Mouse (Mus musculus): ENCODE data around the gene Tmx1. TPM values are rescaled to one million over a fixed set of nuclear protein-coding genes. Genes with fewer than 3 reads are reported as not detected.

Gene Tmx1
- polyA plus RNA-seq, 1 experiment from 2014 or later: 93.4 TPM

- ATAC-seq (replicated peaks; ENCODE audit: low FRiP score, low read depth) (peak; percentile 49), DNase-seq (ENCODE audit: low spot score) (peak; percentile 92)
- no peak overlapping the region for H3K4me2 ChIP-seq (ENCODE audit: low read length)
- no peaks in the 10 kb centered on the region for H3K27me3 ChIP-seq (ENCODE audit: insufficient read depth, low read length)
- 57% methylated on average over 10 of the region's 10 CpGs for WGBS
- no peak overlapping the region for H3K9ac ChIP-seq (ENCODE audit: low read depth, low read length)
- no peaks in the 10 kb centered on the region for H3K9me3 ChIP-seq (replicated peaks; ENCODE audit: low read length)
- H3K36me3 ChIP-seq (ENCODE audit: insufficient read depth, low read length): no peaks in the 10 kb centered on the region
- H3K4me1 ChIP-seq (replicated peaks; ENCODE audit: insufficient read depth, low read length): no peaks in the 10 kb centered on the region
- no peak overlapping the region for H3K27ac ChIP-seq
- H3K4me3 ChIP-seq (replicated peaks; ENCODE audit: low read depth, low read length): no peak overlapping the region
- peak; percentile 88 for TF ChIP-seq CTCF (IDR thresholded peaks at IDR 0.05; ENCODE audit: low read depth)
Observed at GRCm38 (mm10) chr12:70494494-70495281, 41.8 kb downstream of the Tmx1 start.

DNA sequence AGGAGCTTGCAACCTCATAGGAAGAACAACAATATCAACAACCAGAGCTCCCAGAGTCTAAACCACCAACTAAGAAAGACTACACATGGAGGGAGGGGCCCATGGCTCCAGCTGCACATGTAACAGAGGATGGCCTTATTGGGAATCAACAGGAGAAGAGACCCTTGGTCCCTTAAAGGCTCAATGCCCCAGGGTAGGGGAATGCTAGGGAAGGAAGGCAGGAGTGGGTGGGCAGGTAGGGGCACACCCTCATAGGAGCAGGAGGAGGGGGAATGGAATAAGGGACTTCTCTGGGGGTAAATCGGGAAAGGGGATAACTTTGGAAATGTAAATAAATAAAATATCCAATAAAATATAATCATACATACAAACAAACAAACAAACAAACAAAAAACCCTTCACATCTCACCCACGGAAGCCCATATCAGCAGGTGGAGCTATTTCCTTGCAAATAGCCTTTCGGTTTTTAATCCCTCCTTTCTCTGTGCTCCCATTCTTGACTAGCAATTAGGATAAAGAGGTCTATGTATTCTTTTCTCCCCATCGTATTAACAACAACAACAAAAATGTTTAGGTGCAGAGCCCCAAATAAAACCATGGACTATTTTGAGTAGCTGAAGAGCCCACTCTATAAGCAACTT, 42.5 kb downstream of the Tmx1 start:
- 57% methylated on average over 4 of the region's 4 CpGs for WGBS
- peak; percentile 25; the same call in 1 of the 2 replicates for ATAC-seq (replicated peaks; ENCODE audit: low FRiP score, low read depth)
- TF ChIP-seq CTCF (IDR thresholded peaks at IDR 0.05; ENCODE audit: low read depth): peak; percentile 73
- no peak overlapping the region for H3K4me2 ChIP-seq (ENCODE audit: low read length)
- no peaks in the 10 kb centered on the region for H3K27me3 ChIP-seq (ENCODE audit: insufficient read depth, low read length)
- no peak overlapping the region for H3K27ac ChIP-seq
- no peaks in the 10 kb centered on the region for H3K36me3 ChIP-seq (ENCODE audit: insufficient read depth, low read length)
- DNase-seq (ENCODE audit: low spot score): peak; percentile 73
- no peaks in the 10 kb centered on the region for H3K9me3 ChIP-seq (replicated peaks; ENCODE audit: low read length)
- H3K4me1 ChIP-seq (replicated peaks; ENCODE audit: insufficient read depth, low read length): no peaks in the 10 kb centered on the region
- no peak overlapping the region for H3K9ac ChIP-seq (ENCODE audit: low read depth, low read length)
- H3K4me3 ChIP-seq (replicated peaks; ENCODE audit: low read depth, low read length): no peak overlapping the region

- H3K4me2 ChIP-seq (ENCODE audit: low read length): no peak overlapping the region
- H3K27ac ChIP-seq: no peak overlapping the region
- no peak for TF ChIP-seq CTCF (IDR thresholded peaks at IDR 0.05; ENCODE audit: low read depth)
- no peaks in the 10 kb centered on the region for H3K9me3 ChIP-seq (replicated peaks; ENCODE audit: low read length)
- no peak overlapping the region for H3K4me3 ChIP-seq (replicated peaks; ENCODE audit: low read depth, low read length)
- no peaks in the 10 kb centered on the region for H3K36me3 ChIP-seq (ENCODE audit: insufficient read depth, low read length)
- WGBS: 87% methylated on average over 3 of the region's 3 CpGs
- no peak overlapping the region for H3K9ac ChIP-seq (ENCODE audit: low read depth, low read length)
- H3K4me1 ChIP-seq (replicated peaks; ENCODE audit: insufficient read depth, low read length): no peaks in the 10 kb centered on the region
- no peaks in the 10 kb centered on the region for H3K27me3 ChIP-seq (ENCODE audit: insufficient read depth, low read length)
- ATAC-seq (replicated peaks; ENCODE audit: low FRiP score, low read depth) (no peak), DNase-seq (ENCODE audit: low spot score) (no peak)
Observed at GRCm38 (mm10) chr12:70498091-70498490, 45.2 kb downstream of the Tmx1 start.

GRCm38 (mm10) chr12:70505971-70506370, 53.1 kb downstream of the Tmx1 start:
- Histone ChIP-seq H3K9me3 (replicated peaks; ENCODE audit: low read length) (no peaks in the 10 kb centered on the region), H3K27me3 (ENCODE audit: insufficient read depth, low read length) (no peaks in the 10 kb centered on the region), H3K9ac (ENCODE audit: low read depth, low read length) (no peak overlapping the region), H3K4me2 (ENCODE audit: low read length) (no peak overlapping the region), H3K4me3 (replicated peaks; ENCODE audit: low read depth, low read length) (no peak overlapping the region), H3K27ac (no peak overlapping the region), H3K4me1 (replicated peaks; ENCODE audit: insufficient read depth, low read length) (no peaks in the 10 kb centered on the region), H3K36me3 (ENCODE audit: insufficient read depth, low read length) (no peaks in the 10 kb centered on the region)
- no peak for ATAC-seq (replicated peaks; ENCODE audit: low FRiP score, low read depth)
- no peak for TF ChIP-seq CTCF (IDR thresholded peaks at IDR 0.05; ENCODE audit: low read depth)
- no peak for DNase-seq (ENCODE audit: low spot score)
- WGBS: 77% methylated on average over 5 of the region's 5 CpGs

GRCm38 (mm10) chr12:70512023-70512422, 59.1 kb downstream of the Tmx1 start:
- Histone ChIP-seq H3K36me3 (ENCODE audit: insufficient read depth, low read length) (no peaks in the 10 kb centered on the region), H3K27me3 (ENCODE audit: insufficient read depth, low read length) (no peaks in the 10 kb centered on the region), H3K4me2 (ENCODE audit: low read length) (no peak overlapping the region), H3K4me1 (replicated peaks; ENCODE audit: insufficient read depth, low read length) (no peaks in the 10 kb centered on the region), H3K4me3 (replicated peaks; ENCODE audit: low read depth, low read length) (no peak overlapping the region), H3K9ac (ENCODE audit: low read depth, low read length) (no peak overlapping the region), H3K27ac (no peak overlapping the region), H3K9me3 (replicated peaks; ENCODE audit: low read length) (no peaks in the 10 kb centered on the region)
- ATAC-seq (replicated peaks; ENCODE audit: low FRiP score, low read depth) (no peak), DNase-seq (ENCODE audit: low spot score) (no peak)
- no peak for TF ChIP-seq CTCF (IDR thresholded peaks at IDR 0.05; ENCODE audit: low read depth)
- 81% methylated on average over 5 of the region's 5 CpGs for WGBS

DNA sequence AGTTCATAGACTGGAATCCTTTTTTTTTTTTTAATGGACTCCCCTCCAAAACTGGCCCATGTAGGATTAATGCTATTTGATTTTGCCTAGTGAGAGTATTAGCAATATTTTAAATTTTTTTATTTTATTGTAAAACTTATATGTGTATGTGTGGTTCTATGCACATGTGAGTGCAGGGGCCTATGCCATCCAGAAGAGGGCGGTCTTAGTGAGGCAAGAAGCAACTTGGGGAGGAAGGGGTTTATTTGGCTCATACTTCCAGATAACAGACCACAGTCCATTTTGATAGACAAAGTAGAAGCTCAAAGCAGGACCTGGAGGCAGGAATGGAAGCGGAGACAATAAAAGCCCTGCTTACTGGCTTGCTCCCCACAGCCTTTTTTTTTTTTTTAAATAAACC, 59.5 kb downstream of the Tmx1 start:
- ATAC-seq (replicated peaks; ENCODE audit: low FRiP score, low read depth) (no peak), DNase-seq (ENCODE audit: low spot score) (no peak)
- H3K36me3 ChIP-seq (ENCODE audit: insufficient read depth, low read length): no peaks in the 10 kb centered on the region
- H3K27me3 ChIP-seq (ENCODE audit: insufficient read depth, low read length): no peaks in the 10 kb centered on the region
- no peak overlapping the region for H3K27ac ChIP-seq
- H3K4me1 ChIP-seq (replicated peaks; ENCODE audit: insufficient read depth, low read length): no peaks in the 10 kb centered on the region
- TF ChIP-seq CTCF (IDR thresholded peaks at IDR 0.05; ENCODE audit: low read depth): peak; percentile 40; the same call in 1 of the 2 replicates
- 91% methylated on average over 2 of the region's 2 CpGs for WGBS
- no peak overlapping the region for H3K4me3 ChIP-seq (replicated peaks; ENCODE audit: low read depth, low read length)
- no peaks in the 10 kb centered on the region for H3K9me3 ChIP-seq (replicated peaks; ENCODE audit: low read length)
- no peak overlapping the region for H3K4me2 ChIP-seq (ENCODE audit: low read length)
- no peak overlapping the region for H3K9ac ChIP-seq (ENCODE audit: low read depth, low read length)

Other genes with a start within 250 kb of the Tmx1 start
- 43.1 and 44.2 TPM in 2 replicates for gene Pygl, start 221.6 kb upstream of the Tmx1 start, polyA plus RNA-seq (2015; fragmentation: Nextera tagmentation; extraction: Ambion mirVana)
- gene Trim9, start 105.5 kb upstream of the Tmx1 start, polyA plus RNA-seq (2015; fragmentation: Nextera tagmentation; extraction: Ambion mirVana): 2.1 and 2.3 TPM in 2 replicates